Mouse (Mus musculus) heart, embryonic 15.5 days (tissue): ENCODE measurements around the gene Hivep2. TPM values are rescaled to one million over a fixed set of nuclear protein-coding genes. Genes with fewer than 3 reads are reported as not detected.

Experiments used
- ATAC-seq: fragments of 200-750 bp; cut with Nextera tagmentation; replicated peaks from 2 replicates; pipeline ENCODE4 v1.8.0; 2017; ENCODE audit warnings: low read depth, moderate TSS enrichment; ENCODE audit not compliant: insufficient number of reproducible peaks, insufficient read depth, low FRiP score
- H3K27ac ChIP-seq: fragments of 300-500 bp; sonication (generic); 2 replicates; pipeline ENCODE4 v1.5.1; 2015; ENCODE audit warnings: mild to moderate bottlenecking, inconsistent platforms
- H3K27me3 ChIP-seq: fragments of 300-500 bp; sonication (generic); 2 replicates; pipeline ENCODE4 v1.6.1; 2015; ENCODE audit warnings: inconsistent platforms
- H3K36me3 ChIP-seq: fragments of 300-500 bp; sonication (generic); 2 replicates; pipeline ENCODE4 v1.6.1; 2015; ENCODE audit warnings: mild to moderate bottlenecking, inconsistent platforms
- H3K4me1 ChIP-seq: fragments of 300-500 bp; sonication (generic); replicated peaks from 2 replicates; pipeline ENCODE4 v1.6.1; 2015; ENCODE audit warnings: inconsistent platforms
- H3K4me2 ChIP-seq: fragments of 300-500 bp; sonication (generic); 2 replicates; pipeline ENCODE4 v1.6.1; 2015; ENCODE audit warnings: inconsistent platforms, mild to moderate bottlenecking, moderate library complexity
- H3K4me3 ChIP-seq: fragments of 300-500 bp; sonication (generic); 2 replicates; pipeline ENCODE4 v1.5.1; 2015; ENCODE audit warnings: mild to moderate bottlenecking, inconsistent platforms
- H3K9ac ChIP-seq: fragments of 300-500 bp; sonication (generic); 2 replicates; pipeline ENCODE4 v1.6.1; 2015; ENCODE audit warnings: mild to moderate bottlenecking, inconsistent platforms
- H3K9me3 ChIP-seq: fragments of 300-500 bp; sonication (generic); replicated peaks from 2 replicates; pipeline ENCODE4 v1.6.1; 2016; ENCODE audit warnings: inconsistent platforms
- WGBS: fragments of 180-500 bp; shearing (Covaris S2); methylation state at CpG from one replicate; pipeline ENCODE4 v1.1.7; 2015; ENCODE audit warnings: mixed read lengths; 5-methylcytosine and 5-hydroxymethylcytosine counted together
- polyA plus RNA-seq: library from polyadenylated mRNA; unstranded; fragments of >200 nt; fragmentation: Nextera tagmentation; extraction: Ambion mirVana; gene quantifications from 2 replicates; pipeline ENCODE4 v1.2.1, GENCODE M21; 2015

Gene Hivep2
- polyA plus RNA-seq, 1 experiment from 2014 or later, result 4.8 TPM

- no peak for ATAC-seq
- H3K4me1 ChIP-seq, result no peaks in the 10 kb centered on the region
- H3K27ac ChIP-seq, result no peak overlapping the region
- no peaks in the 10 kb centered on the region for H3K9me3 ChIP-seq
- no peak overlapping the region for H3K4me2 ChIP-seq
- H3K4me3 ChIP-seq, result no peak overlapping the region
- 87% methylated on average over 5 of the region's 5 CpGs for WGBS
- no peaks in the 10 kb centered on the region for H3K36me3 ChIP-seq
- no peaks in the 10 kb centered on the region for H3K27me3 ChIP-seq
- no peak overlapping the region for H3K9ac ChIP-seq
Observed at GRCm38 (mm10) chr10:14119201-14119600, 153.3 kb downstream of the Hivep2 start.

- ATAC-seq, result no peak
- Histone ChIP-seq H3K36me3 (no peaks in the 10 kb centered on the region), H3K9ac (no peak overlapping the region), H3K9me3 (no peaks in the 10 kb centered on the region), H3K4me2 (no peak overlapping the region), H3K4me3 (no peak overlapping the region), H3K27ac (no peak overlapping the region), H3K27me3 (no peaks in the 10 kb centered on the region), H3K4me1 (no peaks in the 10 kb centered on the region)
- WGBS, result 81% methylated on average over 3 of the region's 3 CpGs
Observed at GRCm38 (mm10) chr10:14120512-14120911, 154.6 kb downstream of the Hivep2 start.

GRCm38 (mm10) chr10:14127826-14128225, 162.0 kb downstream of the Hivep2 start:
- H3K4me1 ChIP-seq, result no peaks in the 10 kb centered on the region
- no peak overlapping the region for H3K27ac ChIP-seq
- WGBS, result 86% methylated on average over 12 of the region's 12 CpGs
- no peaks in the 10 kb centered on the region for H3K27me3 ChIP-seq
- no peak overlapping the region for H3K9ac ChIP-seq
- no peaks in the 10 kb centered on the region for H3K9me3 ChIP-seq
- no peak for ATAC-seq
- H3K4me2 ChIP-seq, result no peak overlapping the region
- no peak overlapping the region for H3K4me3 ChIP-seq
- peaks cover 9% of the 10 kb centered on the region; the same call in 1 of the 2 replicates for H3K36me3 ChIP-seq

- no peak overlapping the region for H3K4me2 ChIP-seq
- WGBS, result 79% methylated on average over 8 of the region's 8 CpGs
- H3K36me3 ChIP-seq, result peaks cover 9% of the 10 kb centered on the region; the same call in 1 of the 2 replicates
- no peaks in the 10 kb centered on the region for H3K4me1 ChIP-seq
- no peak overlapping the region for H3K4me3 ChIP-seq
- no peak overlapping the region for H3K9ac ChIP-seq
- no peaks in the 10 kb centered on the region for H3K27me3 ChIP-seq
- H3K27ac ChIP-seq, result no peak overlapping the region
- H3K9me3 ChIP-seq, result no peaks in the 10 kb centered on the region
- ATAC-seq, result no peak
Observed at GRCm38 (mm10) chr10:14130270-14130669, 164.4 kb downstream of the Hivep2 start.

GRCm38 (mm10) chr10:14131307-14131706, 165.4 kb downstream of the Hivep2 start:
- 93% methylated on average over 13 of the region's 13 CpGs for WGBS
- H3K4me1 ChIP-seq, result no peaks in the 10 kb centered on the region
- no peaks in the 10 kb centered on the region for H3K27me3 ChIP-seq
- no peak overlapping the region for H3K9ac ChIP-seq
- H3K4me3 ChIP-seq, result no peak overlapping the region
- H3K27ac ChIP-seq, result no peak overlapping the region
- H3K36me3 ChIP-seq, result peaks cover 9% of the 10 kb centered on the region; the same call in 1 of the 2 replicates
- no peak for ATAC-seq
- H3K9me3 ChIP-seq, result no peaks in the 10 kb centered on the region
- no peak overlapping the region for H3K4me2 ChIP-seq

GRCm38 (mm10) chr10:14132061-14132460, 166.2 kb downstream of the Hivep2 start:
- Histone ChIP-seq H3K36me3 (peaks cover 10% of the 10 kb centered on the region; the same call in 1 of the 2 replicates), H3K9ac (no peak overlapping the region), H3K4me1 (no peaks in the 10 kb centered on the region), H3K4me3 (no peak overlapping the region), H3K27me3 (no peaks in the 10 kb centered on the region), H3K27ac (no peak overlapping the region), H3K9me3 (no peaks in the 10 kb centered on the region), H3K4me2 (no peak overlapping the region)
- 81% methylated on average over 17 of the region's 17 CpGs for WGBS
- ATAC-seq, result no peak

- Histone ChIP-seq H3K27me3 (no peaks in the 10 kb centered on the region), H3K9ac (no peak overlapping the region), H3K9me3 (no peaks in the 10 kb centered on the region), H3K36me3 (peaks cover 16% of the 10 kb centered on the region; the same call in 1 of the 2 replicates), H3K4me1 (no peaks in the 10 kb centered on the region), H3K4me2 (no peak overlapping the region), H3K27ac (no peak overlapping the region), H3K4me3 (no peak overlapping the region)
- ATAC-seq, result no peak
Observed at GRCm38 (mm10) chr10:14132937-14133336, 167.1 kb downstream of the Hivep2 start.

GRCm38 (mm10) chr10:14138663-14139062, 172.8 kb downstream of the Hivep2 start:
- H3K36me3 ChIP-seq, result peaks cover 24% of the 10 kb centered on the region
- ATAC-seq, result no peak
- H3K4me2 ChIP-seq, result no peak overlapping the region
- H3K4me1 ChIP-seq, result no peaks in the 10 kb centered on the region
- H3K9me3 ChIP-seq, result no peaks in the 10 kb centered on the region
- no peaks in the 10 kb centered on the region for H3K27me3 ChIP-seq
- 88% methylated on average over 3 of the region's 3 CpGs for WGBS
- H3K4me3 ChIP-seq, result no peak overlapping the region
- H3K9ac ChIP-seq, result no peak overlapping the region
- no peak overlapping the region for H3K27ac ChIP-seq

- Histone ChIP-seq H3K36me3 (peaks cover 34% of the 10 kb centered on the region), H3K9ac (no peak overlapping the region), H3K27ac (no peak overlapping the region), H3K4me2 (no peak overlapping the region), H3K4me3 (no peak overlapping the region), H3K4me1 (no peaks in the 10 kb centered on the region), H3K9me3 (no peaks in the 10 kb centered on the region), H3K27me3 (no peaks in the 10 kb centered on the region)
- 85% methylated on average over 3 of the region's 3 CpGs for WGBS
- ATAC-seq, result no peak
Observed at GRCm38 (mm10) chr10:14144840-14145239, 179.0 kb downstream of the Hivep2 start.

- H3K27ac ChIP-seq, result no peak overlapping the region
- ATAC-seq, result no peak
- H3K9ac ChIP-seq, result no peak overlapping the region
- WGBS, result 51% methylated on average over 7 of the region's 7 CpGs
- H3K9me3 ChIP-seq, result no peaks in the 10 kb centered on the region
- H3K36me3 ChIP-seq, result no peaks in the 10 kb centered on the region
- H3K4me3 ChIP-seq, result no peak overlapping the region
- 0 out of 2 replicates have a peak, but pooled peaks cover 13% of the 10 kb centered on the region for H3K4me1 ChIP-seq
- no peaks in the 10 kb centered on the region for H3K27me3 ChIP-seq
- H3K4me2 ChIP-seq, result no peak overlapping the region
Observed at GRCm38 (mm10) chr10:14164829-14165228, 199.0 kb downstream of the Hivep2 start.

GRCm38 (mm10) chr10:14168197-14168844, 202.4 kb downstream of the Hivep2 start:
- no peaks in the 10 kb centered on the region for H3K27me3 ChIP-seq
- no peak for ATAC-seq
- WGBS, result 30% methylated on average over 6 of the region's 6 CpGs
- H3K36me3 ChIP-seq, result no peaks in the 10 kb centered on the region
- 0 out of 2 replicates have a peak, but pooled peaks cover 13% of the 10 kb centered on the region for H3K4me1 ChIP-seq
- no peaks in the 10 kb centered on the region for H3K9me3 ChIP-seq
- no peak overlapping the region for H3K4me2 ChIP-seq
- H3K9ac ChIP-seq, result no peak overlapping the region
- no peak overlapping the region for H3K4me3 ChIP-seq
- peak overlapping the region; percentile 6; the same call in 1 of the 2 replicates for H3K27ac ChIP-seq
